Mouse (Mus musculus) ES-E14 (cell line): ENCODE measurements around the gene Slc2a4.

Experiments
- CHD2 ChIP-seq: IDR thresholded peaks from 2 replicates; pipeline ENCODE4 v1.6.1; 2014; ENCODE audit warnings: mild to moderate bottlenecking, low read depth, low read length, inconsistent platforms
- MAFK ChIP-seq: IDR thresholded peaks from 2 replicates; pipeline ENCODE4 v1.6.1; 2014; ENCODE audit warnings: mild to moderate bottlenecking, low read depth, low read length, inconsistent platforms; ENCODE audit not compliant: insufficient read depth
- ZC3H11A ChIP-seq: IDR thresholded peaks from 2 replicates; pipeline ENCODE4 v1.6.1; 2012; ENCODE audit warnings: low read depth, mild to moderate bottlenecking, inconsistent platforms, low read length, borderline replicate concordance
- ZNF384 ChIP-seq: IDR thresholded peaks from 2 replicates; pipeline ENCODE4 v1.6.1; 2012; ENCODE audit warnings: low read depth, low read length, inconsistent platforms

DNA sequence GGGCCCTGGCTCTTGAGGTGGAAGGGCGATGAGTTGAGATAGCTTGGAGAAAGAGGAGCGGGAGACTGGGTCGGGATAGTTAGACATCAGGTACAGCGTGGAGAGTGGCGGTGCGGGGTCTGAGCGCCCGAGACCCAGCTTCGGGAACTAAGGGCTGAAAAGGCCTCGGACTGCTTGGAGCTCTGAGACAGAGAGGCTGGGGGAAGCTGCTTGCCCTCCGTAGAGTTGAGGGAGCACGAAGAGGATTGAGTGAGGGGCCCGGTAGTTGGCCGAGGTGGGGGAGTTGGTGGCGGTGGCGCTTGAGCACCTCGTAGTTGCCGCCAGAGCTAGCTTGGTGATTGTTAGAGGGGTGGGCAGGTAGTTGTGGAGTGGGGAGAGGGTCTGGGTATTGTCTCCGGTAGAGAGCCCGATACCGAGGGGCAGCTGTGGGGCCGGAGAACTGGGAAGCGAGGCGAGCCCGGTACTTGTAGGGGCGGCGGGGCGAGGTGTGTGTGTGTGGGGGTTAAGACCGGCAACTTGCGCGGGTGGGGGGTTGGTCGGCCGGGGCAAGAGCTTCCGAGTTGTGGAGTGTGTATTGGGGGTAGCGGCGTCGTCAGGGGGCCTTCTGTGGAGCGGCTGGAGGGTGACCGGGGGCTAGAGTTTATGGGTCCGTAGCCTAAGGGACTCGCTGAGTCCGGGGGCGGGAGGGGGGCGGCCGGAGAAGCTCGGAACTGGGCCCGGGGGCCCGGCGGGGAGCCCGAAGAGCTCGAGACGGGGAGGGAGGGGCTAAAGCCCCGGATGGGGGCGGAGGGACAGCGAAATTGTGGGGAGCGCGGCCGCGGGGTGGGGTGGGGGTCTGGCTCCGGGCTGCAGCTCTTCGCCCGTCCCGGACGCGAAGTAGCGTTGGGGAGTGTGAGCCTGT lies 48.4 kb upstream of the Slc2a4 start:
- TF ChIP-seq ZC3H11A (no peak), MAFK (no peak), ZNF384 (no peak), CHD2 (no peak)
